Mouse (Mus musculus): ENCODE data around the gene Coq7. TPM values are rescaled to one million over a fixed set of nuclear protein-coding genes. Genes with fewer than 3 reads are reported as not detected.

Gene Coq7
- polyA plus RNA-seq, 1 experiment: 51.6 TPM

DNA sequence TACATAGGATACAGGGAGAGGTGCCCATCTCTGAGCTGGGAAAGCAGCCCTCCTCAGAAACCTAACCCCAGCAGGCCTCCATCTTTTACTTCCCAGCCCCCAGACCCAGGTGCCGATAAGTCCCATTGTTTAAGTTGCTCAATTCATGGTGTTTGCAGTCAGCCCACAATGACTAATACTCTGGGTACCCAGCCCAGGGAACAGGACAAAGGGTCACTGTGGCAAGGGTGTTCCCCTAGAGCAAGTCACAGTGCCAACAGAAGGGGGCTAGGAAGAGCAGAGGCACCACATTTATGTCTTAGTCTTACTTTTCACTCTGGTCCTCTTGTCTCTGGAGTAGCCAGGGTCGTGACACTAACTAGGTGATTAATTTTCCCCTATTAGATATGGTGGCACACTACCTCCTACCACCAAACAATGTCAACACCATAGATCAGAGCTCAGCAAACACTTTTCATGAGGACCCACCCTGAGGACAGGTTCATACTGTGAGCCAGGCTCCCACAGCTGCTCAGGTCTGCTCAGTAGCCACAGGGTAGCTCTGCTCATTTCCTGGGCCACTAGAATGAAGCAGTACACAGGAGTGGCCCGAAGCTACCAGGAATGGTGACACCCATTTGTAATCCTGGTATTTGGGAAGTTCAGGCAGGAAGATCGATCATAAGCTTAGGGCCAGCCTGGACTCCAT lies 38.1 kb downstream of the Coq7 start:
- no peak for DNase-seq (ENCODE audit: low read depth)

DNA sequence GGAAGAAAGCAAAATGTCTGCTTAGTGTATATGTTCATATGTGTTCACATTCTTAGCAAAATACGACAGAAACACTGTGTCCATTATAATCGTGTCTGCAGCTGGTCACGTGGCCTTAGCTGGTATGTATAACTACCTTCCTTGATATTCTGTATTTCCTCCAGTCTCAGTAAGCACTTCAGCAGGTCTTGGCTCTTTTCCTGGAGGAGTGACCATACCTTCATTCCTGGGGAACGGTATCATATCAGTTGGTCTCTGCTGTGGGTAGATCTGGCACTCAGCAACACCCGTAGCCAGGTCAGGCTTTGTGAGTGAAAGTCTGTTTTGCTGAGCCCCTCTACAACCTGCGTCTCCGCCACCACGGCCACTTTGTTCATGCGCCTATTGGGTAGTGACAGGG lies 39.3 kb downstream of the Coq7 start:
- DNase-seq (ENCODE audit: low read depth): no peak

DNA sequence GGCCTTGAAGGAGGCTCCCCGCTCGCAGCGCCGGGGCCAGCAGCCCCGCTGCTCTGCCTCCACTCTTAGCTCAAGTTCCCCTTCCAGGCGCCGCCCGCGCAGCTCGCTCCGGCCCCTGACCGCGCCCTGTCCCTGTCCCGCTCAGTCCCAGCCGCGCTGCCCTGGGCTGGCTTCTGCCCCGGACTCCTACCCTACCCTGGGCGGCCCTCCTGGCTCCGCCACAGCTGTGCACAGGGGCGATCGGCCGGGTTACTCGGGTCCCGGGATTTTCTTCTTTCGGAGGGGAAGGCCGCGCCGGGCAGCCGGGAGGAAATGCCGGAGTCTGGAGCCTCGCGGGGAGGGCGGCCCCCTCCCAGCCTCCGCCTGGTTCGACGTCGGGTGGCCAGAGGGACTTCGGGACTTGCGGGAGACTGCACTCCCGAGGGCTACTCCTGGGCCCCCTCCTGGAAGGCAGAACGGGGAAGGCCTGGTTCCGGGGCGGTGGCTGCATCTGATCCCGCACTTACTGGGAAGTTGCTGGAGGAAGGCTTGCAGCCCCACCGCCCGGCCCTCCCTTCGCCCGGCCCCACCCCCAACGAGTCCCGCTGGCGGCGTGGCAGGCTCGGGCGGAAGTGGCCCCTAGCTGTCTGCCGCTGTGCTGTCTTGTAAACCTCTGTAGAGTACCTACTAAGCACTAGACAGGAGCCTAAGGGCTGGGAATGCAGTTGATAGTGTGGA lies 41.6 kb downstream of the Coq7 start, which contains the start of gene Itpripl2:
Gene Itpripl2, minus strand, starts transcription at position 545 of the 717 bp plus-strand sequence.
- DNase-seq (ENCODE audit: low read depth): no peak

DNA sequence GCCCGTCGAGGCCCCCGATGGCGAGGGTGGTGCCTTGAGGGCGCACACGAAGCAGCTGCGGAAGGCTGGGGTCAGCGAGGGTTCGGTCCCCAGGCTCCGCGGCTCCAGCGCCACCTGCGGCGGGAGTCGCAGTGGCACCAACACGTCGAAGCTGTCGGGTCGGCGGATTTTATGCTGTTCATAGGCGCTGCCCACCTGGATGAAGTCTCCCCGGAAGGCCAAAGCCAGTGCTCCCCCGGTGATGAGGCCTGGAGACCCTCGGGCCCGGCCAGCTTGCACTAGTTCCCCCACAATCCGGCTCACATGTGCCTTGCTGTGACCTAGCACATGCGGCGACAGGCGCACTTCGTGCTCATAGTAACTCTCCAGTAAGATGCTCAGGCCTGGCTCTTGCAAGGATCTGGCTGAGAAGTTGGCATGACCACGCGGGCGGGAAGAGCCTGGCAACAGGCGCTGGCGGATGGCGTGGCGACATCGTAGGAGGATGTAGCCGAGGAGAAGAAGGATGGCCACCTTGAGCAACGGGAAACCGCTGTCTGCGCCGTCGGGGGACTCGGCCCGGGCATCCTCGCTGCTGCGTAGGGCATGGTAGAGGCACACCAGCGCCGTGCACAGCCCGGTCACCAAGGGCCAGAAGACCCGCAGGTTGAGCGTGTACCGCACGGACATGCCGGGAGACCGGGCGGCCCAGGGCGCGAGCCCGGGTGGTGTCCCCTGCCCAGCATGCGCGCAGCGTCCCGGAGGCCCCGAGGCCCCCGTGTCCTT lies 42.3 kb downstream of the Coq7 start:
- DNase-seq (ENCODE audit: low read depth): no peak

DNA sequence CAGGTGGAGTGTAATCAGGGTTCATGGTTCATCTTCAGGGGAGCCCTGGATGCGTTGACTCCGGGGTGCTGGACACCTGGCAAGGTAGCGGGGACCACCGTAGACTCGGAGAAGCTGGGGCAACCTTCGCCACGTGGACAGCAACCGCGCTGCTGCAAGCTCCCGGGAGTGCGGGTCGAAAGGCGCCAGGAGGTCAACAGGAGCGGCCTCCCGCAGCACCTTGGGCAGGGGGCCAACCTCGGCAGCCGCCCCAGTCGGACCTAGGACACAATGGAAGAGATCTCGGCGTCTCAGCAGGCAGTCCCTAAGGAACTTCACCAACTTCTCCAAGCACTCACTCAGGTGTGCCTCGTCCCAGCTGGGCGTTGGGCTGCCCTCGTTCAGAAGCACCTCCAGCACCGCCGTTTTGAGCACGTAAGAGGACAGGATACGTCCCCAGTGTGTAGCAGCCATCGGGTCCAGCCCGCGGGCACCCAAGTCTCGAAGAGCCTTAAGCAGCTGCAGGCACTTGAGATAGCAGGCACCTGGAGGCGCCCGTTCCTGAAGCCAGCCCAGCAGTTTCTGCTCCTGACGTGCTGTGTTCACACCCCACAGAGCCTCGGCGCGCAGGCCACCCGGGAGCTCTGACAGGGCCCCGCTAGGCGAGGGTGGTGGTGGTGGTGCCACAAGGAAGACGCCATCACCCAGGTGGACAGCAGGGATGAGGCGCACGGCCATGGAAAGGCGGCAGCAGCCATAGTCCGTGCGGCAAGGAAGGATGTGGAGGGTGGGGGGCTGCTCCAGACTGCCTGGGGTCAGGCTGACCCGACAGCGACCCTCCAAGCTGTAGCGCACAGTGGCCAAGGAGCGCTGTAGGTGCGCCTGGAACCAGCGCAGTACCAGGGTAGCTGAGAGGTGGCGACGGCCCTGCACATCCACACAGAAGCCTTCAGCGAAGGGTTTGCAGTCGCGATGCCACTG lies 43.2 kb downstream of the Coq7 start:
- DNase-seq (ENCODE audit: low read depth): no peak

DNA sequence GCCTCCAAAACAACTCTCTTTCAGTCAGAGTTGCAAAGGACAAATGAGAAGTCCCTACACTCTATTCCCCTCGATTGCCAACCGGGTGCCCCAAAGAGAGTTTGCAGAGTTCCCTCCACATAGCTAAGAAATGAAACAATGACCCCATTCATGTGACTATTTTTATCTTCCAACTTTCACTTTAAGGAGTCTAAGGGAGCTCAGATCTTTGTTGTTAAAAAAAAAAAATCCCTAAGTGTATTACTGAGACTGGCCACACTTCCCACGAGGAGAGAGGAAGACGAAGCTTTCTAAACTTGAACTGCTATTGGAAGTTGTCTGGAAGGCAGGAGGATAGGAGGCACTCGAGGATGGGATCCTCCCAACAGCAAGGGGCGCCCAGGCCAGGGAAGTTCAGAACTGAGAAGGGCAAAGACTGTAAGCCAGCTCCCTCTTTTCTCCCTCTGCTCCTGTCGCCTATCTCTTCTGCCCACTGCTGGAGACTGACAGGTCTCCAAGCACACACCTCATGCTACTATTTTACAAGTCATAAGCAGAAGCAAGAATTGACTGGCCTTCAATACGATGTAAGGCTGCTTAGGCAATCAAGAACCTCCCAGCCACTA lies 45.0 kb downstream of the Coq7 start:
- DNase-seq (ENCODE audit: low read depth): no peak

DNA sequence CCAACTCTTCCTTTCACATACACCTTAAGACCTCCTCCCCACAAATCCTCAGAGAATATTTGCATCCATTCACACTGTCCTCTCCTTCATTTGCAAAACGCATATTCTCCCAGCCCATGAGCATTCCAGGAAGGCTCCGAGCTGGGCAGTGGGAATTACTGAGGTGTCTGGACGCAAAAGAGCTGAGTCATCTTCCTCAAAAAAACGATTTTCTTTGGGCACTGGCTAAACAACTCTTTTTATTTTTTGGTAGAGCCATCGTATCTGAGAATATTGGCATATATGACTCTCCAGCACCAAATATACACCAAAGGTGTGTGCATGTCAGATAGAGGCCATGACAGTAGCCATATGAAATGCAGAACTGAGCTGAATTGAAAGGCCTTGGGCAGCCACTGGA lies 46.2 kb downstream of the Coq7 start:
- no peak for DNase-seq (ENCODE audit: low read depth)

DNA sequence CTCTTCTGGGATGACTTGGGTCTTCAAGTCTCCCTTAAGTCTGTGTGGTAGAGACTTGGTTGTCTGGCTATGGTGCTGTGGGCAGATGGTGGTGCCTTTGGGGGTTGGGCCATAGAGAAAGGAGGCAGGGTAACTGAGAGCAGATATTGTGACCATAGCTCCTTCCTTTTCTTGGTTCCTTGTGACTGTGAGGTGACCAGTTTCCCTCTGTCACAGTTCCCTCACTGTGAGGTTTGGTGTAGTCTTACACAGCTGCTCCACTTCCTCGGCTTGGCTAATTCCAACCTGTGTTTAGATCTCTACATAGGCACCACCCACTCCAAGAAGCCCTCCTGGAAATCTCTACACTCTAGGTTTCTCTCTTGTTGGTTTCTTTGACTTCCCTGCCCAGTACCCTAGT lies 49.2 kb downstream of the Coq7 start:
- DNase-seq (ENCODE audit: low read depth): no peak

DNA sequence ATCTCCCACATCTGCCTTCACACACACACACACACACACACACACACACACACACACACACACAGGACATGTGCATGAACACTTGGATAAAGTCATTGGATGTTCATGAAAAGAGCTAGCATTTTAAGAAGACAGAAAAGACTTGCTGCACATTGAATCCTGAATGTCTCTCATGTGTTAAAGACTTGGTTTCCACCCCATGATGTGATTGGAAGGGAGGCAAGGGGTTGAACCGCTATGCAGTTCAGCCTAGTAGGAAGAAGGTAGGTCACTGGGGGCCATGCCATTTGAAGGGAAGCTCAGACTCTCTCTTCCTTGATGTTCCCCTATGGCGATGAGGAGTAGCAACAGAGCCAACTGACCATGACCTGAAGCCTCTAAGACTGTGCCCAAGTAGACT lies 51.2 kb downstream of the Coq7 start:
- no peak for DNase-seq (ENCODE audit: low read depth)

DNA sequence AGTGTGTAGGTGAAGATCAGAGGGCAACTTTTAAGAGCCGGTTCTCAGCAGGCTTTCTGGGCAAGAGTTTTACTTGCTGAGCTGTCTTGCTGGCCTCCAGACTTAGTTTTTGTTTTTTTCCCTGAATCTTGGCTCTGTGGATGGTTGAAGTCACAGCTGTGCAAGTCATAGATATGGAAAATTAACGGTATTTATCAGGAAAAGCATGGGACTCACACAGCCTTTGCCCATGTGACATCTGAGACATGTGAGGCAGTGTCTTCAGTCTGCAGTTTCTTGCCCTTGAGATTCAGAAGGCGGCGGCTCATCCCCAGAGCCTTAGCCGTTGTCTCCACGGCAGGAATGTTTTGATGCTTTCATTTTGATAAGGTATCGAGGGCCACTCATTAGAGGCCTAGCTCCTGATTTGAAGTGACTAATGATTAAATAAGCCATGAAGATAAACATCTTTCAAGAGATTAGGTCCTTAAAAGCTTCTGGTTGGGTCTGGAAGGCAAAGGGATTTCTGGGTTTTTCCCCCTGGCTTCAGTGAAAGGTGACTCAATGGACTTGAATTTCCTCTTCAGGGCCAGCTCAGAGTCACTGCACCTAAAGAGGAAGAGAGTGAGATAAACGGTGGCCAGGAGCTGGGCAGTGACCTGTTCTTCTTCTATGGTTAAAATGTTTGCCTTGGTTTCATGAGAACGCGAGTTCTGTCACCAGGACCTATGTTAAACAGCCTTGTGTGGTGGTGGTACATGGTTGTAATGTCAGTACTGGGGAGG lies 51.9 kb downstream of the Coq7 start:
- DNase-seq (ENCODE audit: low read depth): no peak

DNA sequence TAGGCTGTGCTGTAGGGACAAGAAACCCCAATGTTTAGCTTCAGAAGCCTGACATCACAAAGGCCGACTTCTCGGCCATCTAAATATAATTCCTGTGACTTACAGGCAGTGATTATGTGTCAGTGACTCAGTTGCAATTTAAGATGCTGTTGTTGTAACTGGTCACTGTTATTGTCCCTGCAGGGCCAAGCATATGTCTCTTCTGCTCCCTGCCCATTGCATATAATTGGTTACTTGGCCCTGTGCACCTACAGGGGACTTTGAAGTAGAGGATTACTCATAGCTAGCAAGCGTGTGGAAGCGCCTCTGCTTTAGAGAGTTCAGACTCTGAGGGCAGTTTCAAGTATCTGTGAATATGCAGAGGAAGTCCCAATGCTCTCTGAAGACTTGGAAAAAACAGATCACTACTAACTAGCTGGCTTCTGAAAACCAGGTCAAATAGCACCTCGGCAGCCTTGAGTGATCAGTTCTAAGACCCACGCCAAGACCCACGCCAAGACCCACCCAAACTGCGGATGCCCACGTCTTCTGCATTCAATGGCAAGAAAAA lies 52.9 kb downstream of the Coq7 start:
- DNase-seq (ENCODE audit: low read depth): no peak

DNA sequence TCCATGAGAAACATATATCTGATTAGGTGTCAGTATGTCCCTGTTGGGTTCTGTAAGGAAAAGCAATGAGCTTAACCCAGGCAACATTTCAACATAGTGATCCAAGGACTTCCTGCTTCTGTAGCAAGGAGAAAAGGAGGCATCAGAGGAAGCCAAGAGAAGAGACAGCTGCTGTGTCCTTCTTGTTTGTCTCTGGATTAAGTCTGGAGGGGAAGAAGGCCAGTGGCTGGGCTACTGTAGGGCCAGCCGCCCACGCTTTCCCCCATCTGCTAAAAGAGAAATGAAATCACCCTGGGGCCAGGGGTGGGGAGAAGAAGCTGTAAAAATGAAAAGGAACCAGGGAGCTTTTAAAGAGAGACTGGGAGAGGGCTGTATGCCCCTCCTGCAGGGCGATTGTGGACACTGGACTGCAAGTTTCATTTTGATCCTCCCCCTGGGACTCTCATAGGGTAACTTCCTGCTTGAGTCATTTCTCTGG lies 54.3 kb downstream of the Coq7 start:
- no peak for DNase-seq (ENCODE audit: low read depth)

DNA sequence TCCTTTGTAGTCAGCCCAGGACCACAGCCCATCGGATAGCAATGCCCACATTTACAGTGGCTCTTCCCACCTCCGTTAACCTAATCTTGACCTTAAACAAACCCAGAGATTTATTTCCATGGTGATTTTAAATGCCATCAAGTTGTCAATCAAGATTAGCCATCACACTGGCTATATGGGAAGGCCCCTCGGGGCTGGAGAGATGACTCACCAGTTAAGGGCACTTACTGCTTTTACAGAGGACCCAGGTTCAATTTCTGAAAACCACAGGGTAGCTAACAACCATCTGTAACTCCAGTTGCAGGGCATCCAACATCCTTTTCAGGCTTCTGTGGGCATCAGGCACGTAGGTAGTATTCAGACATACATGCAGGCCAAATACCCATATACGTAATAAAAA lies 56.7 kb downstream of the Coq7 start:
- DNase-seq (ENCODE audit: low read depth): no peak

DNA sequence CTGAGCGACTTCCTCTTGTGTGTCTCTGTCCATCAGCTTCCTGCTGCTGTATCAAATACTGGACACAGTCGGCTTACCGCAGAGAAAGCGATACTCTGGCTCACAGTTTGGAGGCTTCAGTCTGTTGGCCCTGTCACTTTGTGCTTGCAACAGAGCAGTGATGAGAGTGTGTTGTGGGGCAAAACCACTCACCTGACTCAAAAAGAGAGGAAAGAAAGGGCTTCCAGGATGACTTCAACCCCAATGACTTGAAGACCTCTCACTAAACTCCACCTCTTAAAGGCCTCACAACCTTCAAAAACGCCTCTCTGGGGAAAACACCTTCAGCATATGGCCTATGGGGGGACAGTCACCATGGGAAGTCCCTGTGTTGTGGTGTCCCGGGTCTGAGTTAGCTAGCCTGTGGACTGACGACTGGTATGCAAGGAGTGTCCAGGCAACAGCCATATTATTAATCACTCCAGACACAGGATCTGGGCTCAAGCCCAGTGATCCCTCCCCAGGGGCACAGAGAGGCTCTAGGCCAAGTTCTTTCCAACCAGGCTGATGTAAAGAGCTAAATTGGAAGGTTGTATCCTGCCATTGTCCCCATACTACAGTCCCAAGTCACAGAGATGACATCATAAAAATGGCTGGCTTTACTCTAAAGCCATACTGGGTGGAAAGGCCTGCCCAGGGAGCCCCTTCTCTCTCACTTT lies 58.0 kb downstream of the Coq7 start:
- DNase-seq (ENCODE audit: low read depth): no peak

DNA sequence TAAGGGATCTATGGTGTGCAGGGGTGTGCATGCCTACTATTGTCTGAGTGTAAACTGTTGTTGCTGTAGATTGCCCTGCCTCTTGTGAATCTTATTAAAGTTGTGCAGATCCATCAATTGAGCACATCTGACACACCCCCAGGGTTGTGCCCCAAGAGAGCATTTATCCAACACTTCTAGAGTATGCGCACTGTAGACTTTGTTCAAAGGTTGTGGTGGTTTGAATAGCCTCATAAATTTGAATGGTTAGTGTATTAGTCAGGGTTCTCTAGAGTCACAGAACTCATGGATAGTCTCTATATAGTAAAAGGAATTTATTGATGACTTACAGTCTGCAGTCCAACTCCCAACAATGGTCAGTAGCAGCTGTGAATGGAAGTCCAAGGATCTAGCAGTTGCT lies 60.3 kb downstream of the Coq7 start:
- no peak for DNase-seq (ENCODE audit: low read depth)

DNA sequence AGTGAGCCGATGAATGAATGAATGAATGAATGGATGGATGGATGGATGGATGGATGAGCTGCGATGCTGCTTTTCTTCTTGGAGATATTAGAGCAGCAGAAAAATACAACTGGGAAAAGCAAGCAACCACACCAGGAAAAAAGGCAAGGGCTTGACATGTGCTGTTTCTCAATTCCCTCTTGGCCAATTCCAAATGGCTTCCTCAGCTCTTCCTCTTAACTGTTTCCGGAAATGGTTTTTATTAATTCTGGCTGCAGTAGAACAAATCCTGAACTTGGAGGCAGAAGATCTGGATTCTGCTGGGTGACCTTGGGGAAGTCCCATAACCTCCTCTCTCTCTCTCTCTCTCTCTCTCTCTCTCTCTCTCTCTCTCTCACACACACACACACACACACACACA lies 65.1 kb downstream of the Coq7 start:
- DNase-seq (ENCODE audit: low read depth): no peak

DNA sequence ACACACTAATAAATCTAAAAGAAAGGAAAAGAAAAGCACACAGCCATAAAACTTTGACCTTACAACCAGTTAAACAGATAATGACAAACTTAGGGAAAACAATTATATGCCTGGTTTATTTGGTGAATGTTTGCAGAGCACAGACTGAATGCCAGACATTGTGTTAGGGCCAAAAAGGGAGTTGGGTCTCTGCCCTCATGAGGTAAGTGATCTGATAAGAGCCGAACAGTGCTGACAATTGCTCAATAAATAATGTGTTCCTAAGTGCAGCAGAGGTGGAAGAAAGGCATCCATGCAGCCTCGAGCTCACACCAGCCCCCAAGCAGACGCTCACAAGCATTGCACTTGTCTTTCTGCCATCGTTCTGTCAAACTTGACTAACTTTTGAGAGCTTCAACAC lies 68.7 kb downstream of the Coq7 start:
- no peak for DNase-seq (ENCODE audit: low read depth)

DNA sequence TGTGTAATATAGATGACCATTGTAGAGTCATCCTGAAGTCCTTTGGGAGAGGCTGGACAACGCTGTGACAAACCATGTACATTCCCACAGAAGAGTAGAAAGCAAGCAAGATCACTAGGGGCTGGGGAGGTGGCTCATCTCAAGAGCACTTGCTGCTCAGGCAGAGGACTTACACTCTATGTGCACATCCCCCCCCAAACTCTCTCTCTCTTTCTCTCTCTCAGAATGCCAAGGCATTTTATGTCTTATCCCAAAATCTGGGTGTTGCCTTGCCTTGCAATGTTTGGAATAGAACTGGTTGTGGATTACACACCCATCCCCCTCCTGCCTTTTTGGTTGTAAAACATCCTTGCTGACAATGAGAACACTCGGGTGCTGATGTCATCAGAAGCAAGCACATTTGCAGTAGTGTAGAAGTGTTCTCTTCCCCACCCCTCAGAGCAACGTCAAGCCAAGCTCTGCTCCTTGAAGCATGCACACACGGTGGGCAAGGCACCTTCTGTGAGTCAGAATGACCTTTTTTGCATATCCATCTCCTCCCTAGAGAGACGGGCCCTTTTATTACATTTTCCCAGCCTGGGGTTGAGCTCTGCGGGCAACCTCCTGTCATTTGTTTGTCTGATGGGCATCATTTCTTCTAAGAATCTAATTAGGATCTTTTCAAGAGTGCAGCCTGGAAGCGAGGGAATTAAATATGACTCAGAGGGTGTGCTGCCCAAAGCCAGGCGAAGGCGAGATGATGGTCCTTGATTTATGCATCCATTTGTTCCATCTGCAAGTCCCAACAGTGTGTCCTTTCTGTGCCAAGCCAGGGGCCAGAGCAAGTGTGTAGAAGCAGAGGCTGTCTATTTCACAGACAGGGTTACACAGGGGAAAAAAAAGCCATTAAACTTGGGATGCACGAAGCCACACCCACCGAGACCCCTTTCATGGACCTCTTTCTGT lies 70.1 kb downstream of the Coq7 start:
- no peak for DNase-seq (ENCODE audit: low read depth)

Measured in gonadal fat pad, adult 2 months (tissue).